Mouse (Mus musculus): Measurements from ENCODE around the gene Psmb4. TPM values are rescaled to one million over a fixed set of nuclear protein-coding genes. Genes with fewer than 3 reads are reported as not detected.
"Not testable (repeated sequence)": the region's sequence is repeated elsewhere in the genome, so short reads cannot be mapped to it uniquely, and the experiment has no call there.

Gene Psmb4
- 313 and 349 TPM in 2 replicates for polyA plus RNA-seq (2016; fragmentation: Nextera tagmentation; extraction: Ambion mirVana)

DNA sequence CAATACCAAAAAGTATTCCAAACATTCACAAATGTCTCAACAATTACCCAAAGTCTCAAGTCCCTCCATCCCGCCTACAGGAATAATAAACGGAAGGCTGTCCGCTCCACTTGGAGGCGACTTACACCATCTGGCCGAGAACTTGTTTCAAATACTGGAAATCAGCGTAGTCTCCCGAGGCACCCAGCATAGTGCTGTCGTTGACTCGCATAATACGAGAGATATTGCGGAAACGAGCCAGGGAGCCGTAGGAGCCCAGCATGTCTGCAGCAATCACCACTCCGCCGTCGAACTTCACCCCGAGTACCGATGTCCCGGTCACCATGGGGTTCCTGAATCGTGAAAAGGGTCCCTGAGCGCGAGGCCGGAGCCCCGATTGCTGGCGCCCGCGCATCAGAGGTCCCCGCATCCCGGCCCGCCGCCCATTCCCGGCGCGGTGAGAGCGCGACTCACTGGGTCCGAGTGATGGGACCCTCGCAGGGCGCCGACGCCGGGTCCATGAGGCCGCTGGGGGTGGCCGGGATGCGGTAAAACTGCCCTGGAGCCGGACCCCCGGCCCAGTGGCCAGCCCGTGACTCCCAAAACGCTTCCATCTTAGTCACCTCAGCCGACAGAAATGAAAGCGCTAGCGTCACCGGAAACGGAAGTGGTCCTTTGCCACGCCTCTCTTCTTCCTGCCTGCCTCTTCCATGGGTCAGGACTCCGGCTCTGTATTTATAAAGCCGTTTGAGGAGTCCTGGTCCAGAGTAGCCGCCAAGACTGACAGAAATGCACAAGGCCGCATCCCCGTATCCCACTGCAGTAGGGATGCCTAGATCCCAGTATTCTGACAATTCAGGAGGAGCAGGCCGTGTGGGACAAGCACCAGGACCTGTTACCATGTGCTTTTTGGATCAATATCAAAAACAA lies at the start of gene Psmb4:
Gene Psmb4, minus strand, starts transcription at position 646 of the 909 bp plus-strand sequence.
- no peaks in the 10 kb centered on the region for H3K27me3 ChIP-seq
- peak within 1 kb of the TSS; percentile 85 for H3K9ac ChIP-seq
- peaks cover 18% of the 10 kb centered on the region for H3K4me1 ChIP-seq
- H3K4me3 ChIP-seq: peak within 1 kb of the TSS; percentile 91
- peak within 1 kb of the TSS; percentile 83 for H3K4me2 ChIP-seq (replicated peaks)
- H3K27ac ChIP-seq: peak within 1 kb of the TSS; percentile 71
- H3K36me3 ChIP-seq: peaks cover 31% of the 10 kb centered on the region
- 2% methylated on average over 61 of the region's 61 CpGs for WGBS
- ATAC-seq (ENCODE audit: insufficient number of reproducible peaks, insufficient read depth, low FRiP score, low TSS enrichment): peak; percentile 66
- no peaks in the 10 kb centered on the region for H3K9me3 ChIP-seq

- not testable (repeated sequence) for H3K4me3 ChIP-seq; H3K4me2 ChIP-seq (replicated peaks); H3K36me3 ChIP-seq; H3K27ac ChIP-seq; ATAC-seq (ENCODE audit: insufficient number of reproducible peaks, insufficient read depth, low FRiP score, low TSS enrichment); H3K4me1 ChIP-seq; H3K9me3 ChIP-seq; H3K27me3 ChIP-seq; H3K9ac ChIP-seq
- 88% methylated on average over 5 of the region's 5 CpGs for WGBS
Measured at GRCm38 (mm10) chr3:94936147-94936546, 49.4 kb upstream of the Psmb4 start.

GRCm38 (mm10) chr3:94935332-94935731 lies 48.6 kb upstream of the Psmb4 start:
- H3K27me3 ChIP-seq; ATAC-seq (ENCODE audit: insufficient number of reproducible peaks, insufficient read depth, low FRiP score, low TSS enrichment); H3K9ac ChIP-seq; H3K9me3 ChIP-seq; H3K4me3 ChIP-seq; H3K27ac ChIP-seq; H3K36me3 ChIP-seq; H3K4me2 ChIP-seq (replicated peaks); H3K4me1 ChIP-seq: not testable (repeated sequence)
- 94% methylated on average over 3 of the region's 3 CpGs for WGBS

DNA sequence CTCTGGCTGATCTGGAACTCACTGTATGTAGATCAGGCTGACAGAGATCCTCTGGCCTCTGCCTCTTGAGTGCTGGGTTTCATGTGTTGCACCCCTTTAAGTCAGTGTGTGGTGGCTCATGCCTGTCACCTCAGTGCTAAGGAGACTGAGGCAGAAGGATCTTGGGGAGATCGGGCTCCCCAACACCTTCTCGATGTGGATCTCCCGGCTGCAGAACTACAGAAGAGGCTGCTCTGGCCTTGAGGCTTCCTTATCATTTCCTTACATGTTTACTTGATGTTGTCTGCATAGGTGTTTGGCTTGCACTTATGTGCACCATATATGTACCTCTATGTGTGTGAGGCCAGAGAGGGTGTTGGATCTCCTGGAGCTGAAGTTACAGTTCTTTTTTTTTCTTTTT lies 47.8 kb upstream of the Psmb4 start:
- 92% methylated on average over 3 of the region's 3 CpGs for WGBS
- not testable (repeated sequence) for H3K9ac ChIP-seq; H3K4me3 ChIP-seq; H3K9me3 ChIP-seq; H3K27ac ChIP-seq; H3K4me2 ChIP-seq (replicated peaks); ATAC-seq (ENCODE audit: insufficient number of reproducible peaks, insufficient read depth, low FRiP score, low TSS enrichment); H3K36me3 ChIP-seq; H3K27me3 ChIP-seq; H3K4me1 ChIP-seq

GRCm38 (mm10) chr3:94933604-94934003 lies 46.8 kb upstream of the Psmb4 start:
- not testable (repeated sequence) for H3K27ac ChIP-seq; H3K9ac ChIP-seq; ATAC-seq (ENCODE audit: insufficient number of reproducible peaks, insufficient read depth, low FRiP score, low TSS enrichment); H3K4me3 ChIP-seq; H3K27me3 ChIP-seq; H3K36me3 ChIP-seq; H3K4me2 ChIP-seq (replicated peaks); H3K4me1 ChIP-seq; H3K9me3 ChIP-seq
- WGBS: no CpG with 5 or more reads among the region's 2 CpGs

GRCm38 (mm10) chr3:94932809-94933564 lies 46.2 kb upstream of the Psmb4 start, which contains the start of gene Selenbp1:
TSS of gene Selenbp1 (plus strand) at chr3:94933056.
- Histone ChIP-seq H3K9me3 (no peaks in the 10 kb centered on the region), H3K9ac (no peak within 1 kb of the TSS), H3K27me3 (no peaks in the 10 kb centered on the region), H3K4me1 (peaks cover 9% of the 10 kb centered on the region), H3K4me3 (peak within 1 kb of the TSS; percentile 25), H3K4me2 (replicated peaks) (peak within 1 kb of the TSS; percentile 46), H3K27ac (peak within 1 kb of the TSS; percentile 69), H3K36me3 (no peaks in the 10 kb centered on the region)
- WGBS: 31% methylated on average over 16 of the region's 16 CpGs
- peak; percentile 89 for ATAC-seq (ENCODE audit: insufficient number of reproducible peaks, insufficient read depth, low FRiP score, low TSS enrichment)

- ATAC-seq (ENCODE audit: insufficient number of reproducible peaks, insufficient read depth, low FRiP score, low TSS enrichment); H3K36me3 ChIP-seq; H3K4me1 ChIP-seq; H3K9me3 ChIP-seq; H3K4me3 ChIP-seq; H3K27me3 ChIP-seq; H3K9ac ChIP-seq: not testable (repeated sequence)
- Histone ChIP-seq H3K27ac (peak overlapping the region; percentile 69), H3K4me2 (replicated peaks) (peak overlapping the region; percentile 46)
- WGBS: 68% methylated on average over 2 of the region's 2 CpGs
Measured at GRCm38 (mm10) chr3:94932279-94932678, 45.5 kb upstream of the Psmb4 start.

GRCm38 (mm10) chr3:94931427-94932082 lies 44.8 kb upstream of the Psmb4 start:
- not testable (repeated sequence) for H3K4me1 ChIP-seq; H3K27ac ChIP-seq; H3K36me3 ChIP-seq; H3K9ac ChIP-seq; H3K27me3 ChIP-seq; H3K4me2 ChIP-seq (replicated peaks); H3K9me3 ChIP-seq; ATAC-seq (ENCODE audit: insufficient number of reproducible peaks, insufficient read depth, low FRiP score, low TSS enrichment); H3K4me3 ChIP-seq
- WGBS: 75% methylated on average over 10 of the region's 10 CpGs

GRCm38 (mm10) chr3:94930386-94931266 lies 43.9 kb upstream of the Psmb4 start:
- not testable (repeated sequence) for H3K27ac ChIP-seq; ATAC-seq (ENCODE audit: insufficient number of reproducible peaks, insufficient read depth, low FRiP score, low TSS enrichment)
- 39% methylated on average over 7 of the region's 7 CpGs for WGBS

GRCm38 (mm10) chr3:94928979-94929378 lies 42.2 kb upstream of the Psmb4 start:
- H3K27ac ChIP-seq; ATAC-seq (ENCODE audit: insufficient number of reproducible peaks, insufficient read depth, low FRiP score, low TSS enrichment); H3K9me3 ChIP-seq; H3K36me3 ChIP-seq; H3K27me3 ChIP-seq; H3K4me3 ChIP-seq; H3K4me2 ChIP-seq (replicated peaks); H3K4me1 ChIP-seq; H3K9ac ChIP-seq: not testable (repeated sequence)
- 78% methylated on average over 4 of the region's 4 CpGs for WGBS

More at GRCm38 (mm10) chr3:94930386-94931266, 43.9 kb upstream of the Psmb4 start:
- H3K9me3 ChIP-seq; H3K27me3 ChIP-seq; H3K9ac ChIP-seq; H3K4me3 ChIP-seq; H3K4me2 ChIP-seq (replicated peaks); H3K36me3 ChIP-seq; H3K4me1 ChIP-seq: not testable (repeated sequence)

DNA sequence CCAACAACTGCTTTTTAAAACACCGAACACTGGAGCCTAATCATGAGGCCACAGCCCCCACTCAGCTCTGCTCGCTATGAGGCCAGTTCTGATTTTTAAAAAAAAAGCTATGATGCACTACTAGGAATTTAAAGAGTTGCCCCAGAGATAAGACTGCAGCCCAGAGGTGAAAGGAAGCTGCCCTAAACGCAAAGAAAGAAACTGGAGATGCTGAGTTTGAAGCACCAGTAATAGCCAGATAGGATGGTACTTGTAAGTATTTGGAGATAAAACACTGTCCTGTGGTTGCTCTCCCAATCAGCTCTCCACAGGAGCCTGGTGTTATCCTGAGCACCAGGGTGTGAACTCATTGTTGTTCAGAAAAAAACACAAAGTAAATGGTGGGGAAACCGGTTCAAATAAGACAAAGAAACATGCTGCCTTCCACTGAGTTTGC lies 39.6 kb upstream of the Psmb4 start:
- not testable (repeated sequence) for ATAC-seq (ENCODE audit: insufficient number of reproducible peaks, insufficient read depth, low FRiP score, low TSS enrichment); H3K4me1 ChIP-seq; H3K4me3 ChIP-seq; H3K9ac ChIP-seq; H3K4me2 ChIP-seq (replicated peaks); H3K27me3 ChIP-seq; H3K27ac ChIP-seq; H3K36me3 ChIP-seq; H3K9me3 ChIP-seq
- WGBS: 47% methylated on average over 4 of the region's 4 CpGs

All from embryonic facial prominence, embryonic 12.5 days (tissue).